Mouse (Mus musculus): ENCODE measurements at regions not wholly inside any gene's neighbourhood (a gene's known extent, or its start where the extent isn't known, plus 50 kb on each side); places are given as distances from the start of the nearest gene placed in this dataset.
A peak's percentile ranks its signal among the peaks of the same experiment; 100 is the strongest.

- TF ChIP-seq CTCF (IDR thresholded peaks at IDR 0.05), result no peak
- Histone ChIP-seq H3K27ac (ENCODE audit: low read depth, low read length) (no peak overlapping the region), H3K36me3 (ENCODE audit: insufficient read depth, low read length) (no peaks in the 10 kb centered on the region), H3K27me3 (ENCODE audit: insufficient read depth, low read length) (no peaks in the 10 kb centered on the region), H3K4me2 (ENCODE audit: low read depth, low read length, poor library complexity, severe bottlenecking) (no peak overlapping the region), H3K4me1 (ENCODE audit: insufficient read depth, low read length) (no peaks in the 10 kb centered on the region), H3K9me3 (ENCODE audit: low read length) (no peaks in the 10 kb centered on the region), H3K9ac (replicated peaks; ENCODE audit: low read length, poor library complexity, severe bottlenecking) (no peak overlapping the region), H3K4me3 (ENCODE audit: low read depth, low read length) (no peak overlapping the region)
- WGBS, result 89% methylated on average over 5 of the region's 5 CpGs
- no peak for ATAC-seq (ENCODE audit: low FRiP score)
- no peak for DNase-seq (ENCODE audit: low spot score)
Observed at GRCm38 (mm10) chr3:128200574-128201235, 304.6 kb upstream of the Fam241a start.

GRCm38 (mm10) chr3:128199466-128199865 is 303.3 kb upstream of the Fam241a start:
- H3K9me3 ChIP-seq (ENCODE audit: low read length), result no peaks in the 10 kb centered on the region
- H3K9ac ChIP-seq (replicated peaks; ENCODE audit: low read length, poor library complexity, severe bottlenecking), result no peak overlapping the region
- no peaks in the 10 kb centered on the region for H3K27me3 ChIP-seq (ENCODE audit: insufficient read depth, low read length)
- ATAC-seq (ENCODE audit: low FRiP score) (no peak), DNase-seq (ENCODE audit: low spot score) (no peak)
- no peak overlapping the region for H3K4me2 ChIP-seq (ENCODE audit: low read depth, low read length, poor library complexity, severe bottlenecking)
- TF ChIP-seq CTCF (IDR thresholded peaks at IDR 0.05), result no peak
- WGBS, result 91% methylated on average over 2 of the region's 2 CpGs
- no peaks in the 10 kb centered on the region for H3K36me3 ChIP-seq (ENCODE audit: insufficient read depth, low read length)
- no peaks in the 10 kb centered on the region for H3K4me1 ChIP-seq (ENCODE audit: insufficient read depth, low read length)
- no peak overlapping the region for H3K27ac ChIP-seq (ENCODE audit: low read depth, low read length)
- H3K4me3 ChIP-seq (ENCODE audit: low read depth, low read length), result no peak overlapping the region

- H3K9ac ChIP-seq (replicated peaks; ENCODE audit: low read length, poor library complexity, severe bottlenecking), result no peak overlapping the region
- no peak overlapping the region for H3K4me3 ChIP-seq (ENCODE audit: low read depth, low read length)
- no peak overlapping the region for H3K27ac ChIP-seq (ENCODE audit: low read depth, low read length)
- WGBS, result 52% methylated on average over 17 of the region's 17 CpGs
- no peak overlapping the region for H3K4me2 ChIP-seq (ENCODE audit: low read depth, low read length, poor library complexity, severe bottlenecking)
- no peak for ATAC-seq (ENCODE audit: low FRiP score)
- no peak for DNase-seq (ENCODE audit: low spot score)
- no peak for TF ChIP-seq CTCF (IDR thresholded peaks at IDR 0.05)
- H3K9me3 ChIP-seq (ENCODE audit: low read length), result no peaks in the 10 kb centered on the region
- H3K27me3 ChIP-seq (ENCODE audit: insufficient read depth, low read length), result no peaks in the 10 kb centered on the region
- H3K36me3 ChIP-seq (ENCODE audit: insufficient read depth, low read length), result no peaks in the 10 kb centered on the region
- H3K4me1 ChIP-seq (ENCODE audit: insufficient read depth, low read length), result no peaks in the 10 kb centered on the region
Observed at GRCm38 (mm10) chr3:128192046-128192800, 296.1 kb upstream of the Fam241a start.

GRCm38 (mm10) chr3:128187330-128188044 is 291.4 kb upstream of the Fam241a start:
- H3K27ac ChIP-seq (ENCODE audit: low read depth, low read length), result no peak overlapping the region
- no peaks in the 10 kb centered on the region for H3K4me1 ChIP-seq (ENCODE audit: insufficient read depth, low read length)
- no peak overlapping the region for H3K4me2 ChIP-seq (ENCODE audit: low read depth, low read length, poor library complexity, severe bottlenecking)
- H3K27me3 ChIP-seq (ENCODE audit: insufficient read depth, low read length), result no peaks in the 10 kb centered on the region
- WGBS, result 94% methylated on average over 9 of the region's 9 CpGs
- H3K4me3 ChIP-seq (ENCODE audit: low read depth, low read length), result no peak overlapping the region
- no peak for TF ChIP-seq CTCF (IDR thresholded peaks at IDR 0.05)
- DNase-seq (ENCODE audit: low spot score) (no peak), ATAC-seq (ENCODE audit: low FRiP score) (no peak)
- H3K9ac ChIP-seq (replicated peaks; ENCODE audit: low read length, poor library complexity, severe bottlenecking), result no peak overlapping the region
- H3K36me3 ChIP-seq (ENCODE audit: insufficient read depth, low read length), result no peaks in the 10 kb centered on the region
- no peaks in the 10 kb centered on the region for H3K9me3 ChIP-seq (ENCODE audit: low read length)

- Histone ChIP-seq H3K9me3 (ENCODE audit: low read length) (no peaks in the 10 kb centered on the region), H3K4me2 (ENCODE audit: low read depth, low read length, poor library complexity, severe bottlenecking) (no peak overlapping the region), H3K27ac (ENCODE audit: low read depth, low read length) (no peak overlapping the region), H3K36me3 (ENCODE audit: insufficient read depth, low read length) (no peaks in the 10 kb centered on the region), H3K27me3 (ENCODE audit: insufficient read depth, low read length) (no peaks in the 10 kb centered on the region), H3K9ac (replicated peaks; ENCODE audit: low read length, poor library complexity, severe bottlenecking) (no peak overlapping the region), H3K4me3 (ENCODE audit: low read depth, low read length) (no peak overlapping the region), H3K4me1 (ENCODE audit: insufficient read depth, low read length) (no peaks in the 10 kb centered on the region)
- DNase-seq (ENCODE audit: low spot score), result peak; percentile 85
- ATAC-seq (ENCODE audit: low FRiP score), result no peak
- WGBS, result 12% methylated on average over 4 of the region's 4 CpGs
- peak; percentile 71 for TF ChIP-seq CTCF (IDR thresholded peaks at IDR 0.05)
Observed at GRCm38 (mm10) chr3:128186278-128186677, 290.2 kb upstream of the Fam241a start.
